Mouse (Mus musculus) lung, adult 2 months (tissue): ENCODE results near the gene Pgpep1.

ENCODE experiments used
- CTCF ChIP-seq: fragments of 200-500 bp; IDR thresholded peaks from 2 replicates; pipeline ENCODE4 v1.5.1; 2011; ENCODE audit warnings: mild to moderate bottlenecking, low read length, control low read depth; ENCODE audit not compliant: insufficient read depth
- POLR2A ChIP-seq: fragments of 200-500 bp; IDR thresholded peaks from 2 replicates; pipeline ENCODE4 v1.6.1; 2011; ENCODE audit warnings: low read depth, mild to moderate bottlenecking, control low read depth, low read length, borderline replicate concordance; ENCODE audit errors: extremely low read depth

DNA sequence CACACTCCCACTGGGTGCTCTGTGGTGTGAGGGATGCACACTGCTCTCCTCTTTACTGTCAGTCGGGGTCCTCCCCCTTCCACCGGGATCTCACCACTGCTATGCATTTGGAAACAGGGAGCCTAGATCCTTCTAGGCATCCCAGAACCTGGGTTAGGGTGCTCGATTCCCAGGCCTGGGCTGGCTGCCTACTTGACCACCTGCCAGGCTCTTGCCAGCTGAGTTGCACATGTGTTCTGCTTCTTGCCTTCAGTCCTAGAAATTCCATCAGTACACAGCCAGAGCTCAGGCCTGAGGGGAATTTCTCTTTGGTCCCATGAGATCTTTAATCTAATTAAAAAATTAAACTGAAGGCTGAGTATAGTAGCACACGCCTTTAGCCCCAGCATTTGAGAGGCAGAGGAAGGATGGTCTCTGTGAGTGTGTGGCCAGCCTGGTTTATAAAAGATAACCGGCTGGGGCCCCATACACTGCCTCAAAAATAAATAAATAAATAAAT lies 29.8 kb upstream of the Pgpep1 start:
- TF ChIP-seq POLR2A = no peak
- no peak for TF ChIP-seq CTCF
